Mouse (Mus musculus) embryo, embryonic 11.5 days (tissue): ENCODE data around the gene Trafd1.

Experiments
- DNase-seq: peaks from one replicate; pipeline ENCODE4 v3.0.0-alpha.2; 2012; ENCODE audit warnings: low read depth, low spot score

Gene Trafd1

GRCm38 (mm10) chr5:121385461-121386119 lies at the start of gene Trafd1:
Gene Trafd1, minus strand, starts transcription at chr5:121385632.
- peak; percentile 87 for DNase-seq

- no peak for DNase-seq
Observed at GRCm38 (mm10) chr5:121428954-121429353, 43.5 kb upstream of the Trafd1 start.

- no peak for DNase-seq
Observed at GRCm38 (mm10) chr5:121423297-121423696, 37.9 kb upstream of the Trafd1 start.

DNA sequence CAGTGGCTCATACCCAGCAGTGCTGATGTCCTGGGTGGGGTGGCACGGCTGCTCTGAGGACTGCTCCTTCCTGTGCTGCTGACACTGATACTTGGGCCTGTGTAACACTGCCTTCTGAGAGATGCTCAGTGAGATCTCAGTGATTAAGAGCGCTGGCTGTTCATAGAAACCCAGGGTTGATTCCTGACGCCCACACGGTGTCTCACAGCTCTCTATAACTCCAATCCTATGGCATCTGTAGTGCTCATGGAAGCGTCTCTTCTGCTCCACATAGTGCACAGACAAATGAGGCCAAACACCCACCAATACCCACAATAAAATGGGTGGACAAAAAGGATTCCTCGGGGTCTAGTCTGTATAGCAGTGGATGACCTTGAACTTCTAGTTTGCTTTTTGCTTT lies 37.4 kb upstream of the Trafd1 start:
- no peak for DNase-seq

DNA sequence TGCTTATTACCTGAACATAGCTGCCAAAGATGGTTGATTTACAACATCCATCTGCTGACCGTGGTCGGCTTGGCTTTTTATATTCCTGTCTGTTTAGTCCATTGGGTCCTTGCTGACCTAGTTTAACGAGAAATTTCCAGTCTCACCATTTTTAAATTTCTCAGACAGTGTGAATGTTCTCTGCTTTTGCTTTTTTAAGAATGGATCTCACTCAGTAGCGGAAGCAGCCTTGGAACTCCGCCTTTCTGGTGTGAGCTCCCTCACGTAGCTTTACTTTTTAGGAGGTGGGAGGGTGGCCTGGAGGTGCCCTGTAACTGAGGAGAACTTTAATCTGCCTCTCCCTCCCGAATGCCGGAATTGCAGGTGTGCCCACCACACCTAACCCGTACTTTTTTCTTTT lies 35.3 kb upstream of the Trafd1 start:
- DNase-seq, result no peak

GRCm38 (mm10) chr5:121410975-121411374 lies 25.5 kb upstream of the Trafd1 start:
- no peak for DNase-seq

DNA sequence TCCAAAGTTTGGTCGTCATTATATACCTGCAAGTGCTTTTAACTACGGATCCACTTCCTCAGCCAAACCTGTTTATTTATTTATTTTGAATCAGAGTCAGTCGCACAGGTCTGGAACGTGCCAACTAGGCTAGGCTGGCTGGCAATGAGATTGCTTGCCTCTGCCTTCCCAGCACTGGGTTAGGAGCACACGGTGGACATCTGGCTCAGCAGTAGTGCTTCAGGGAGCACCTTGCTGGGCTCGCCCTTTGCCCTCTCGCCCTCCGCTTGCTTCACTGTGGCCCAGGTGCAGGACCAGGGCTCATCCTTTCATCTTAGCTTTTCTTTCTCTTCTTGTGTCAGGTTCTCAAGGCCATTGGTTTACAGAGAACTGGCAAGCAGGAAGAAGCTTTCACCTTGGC lies 22.4 kb upstream of the Trafd1 start:
- DNase-seq, result no peak

GRCm38 (mm10) chr5:121400849-121401248 lies 15.4 kb upstream of the Trafd1 start:
- no peak for DNase-seq

DNA sequence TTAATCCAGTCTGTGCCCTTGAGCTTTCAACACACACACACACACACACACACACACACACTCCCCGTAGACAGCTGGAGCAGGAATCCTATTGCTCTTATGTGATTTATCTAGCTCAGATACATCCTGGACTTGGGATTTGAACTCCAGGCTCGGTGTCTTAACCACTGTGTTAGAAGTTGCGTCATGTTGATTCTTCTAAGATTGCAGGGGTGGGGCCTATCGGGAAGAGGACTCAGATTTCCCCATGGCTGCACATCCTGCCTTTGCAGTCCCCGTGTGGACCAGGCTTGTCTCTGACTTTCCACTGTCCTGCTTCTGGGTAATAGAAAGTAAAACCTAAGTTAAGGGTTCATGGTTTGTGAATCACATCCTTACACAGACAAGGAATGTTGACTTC lies 14.6 kb upstream of the Trafd1 start:
- no peak for DNase-seq

DNA sequence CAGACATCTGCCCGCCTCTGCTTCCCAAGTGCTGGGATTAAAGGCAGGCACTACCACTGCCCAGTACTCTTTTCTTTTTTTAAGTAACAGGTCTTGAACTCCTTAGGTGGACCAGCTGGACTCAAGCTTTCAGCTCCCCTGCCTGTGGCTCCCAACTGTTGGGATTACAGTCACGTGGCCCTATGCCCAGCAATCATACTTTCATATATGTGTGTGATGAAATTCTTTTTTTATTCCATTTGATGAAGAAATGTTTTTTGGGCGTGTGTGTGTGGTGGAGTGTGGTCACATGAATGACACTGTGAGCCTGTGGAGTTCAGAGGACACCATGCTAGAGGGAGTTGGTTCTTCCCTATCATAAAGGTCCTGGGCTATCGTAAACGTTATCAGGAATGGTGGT lies 14.1 kb upstream of the Trafd1 start:
- no peak for DNase-seq

DNA sequence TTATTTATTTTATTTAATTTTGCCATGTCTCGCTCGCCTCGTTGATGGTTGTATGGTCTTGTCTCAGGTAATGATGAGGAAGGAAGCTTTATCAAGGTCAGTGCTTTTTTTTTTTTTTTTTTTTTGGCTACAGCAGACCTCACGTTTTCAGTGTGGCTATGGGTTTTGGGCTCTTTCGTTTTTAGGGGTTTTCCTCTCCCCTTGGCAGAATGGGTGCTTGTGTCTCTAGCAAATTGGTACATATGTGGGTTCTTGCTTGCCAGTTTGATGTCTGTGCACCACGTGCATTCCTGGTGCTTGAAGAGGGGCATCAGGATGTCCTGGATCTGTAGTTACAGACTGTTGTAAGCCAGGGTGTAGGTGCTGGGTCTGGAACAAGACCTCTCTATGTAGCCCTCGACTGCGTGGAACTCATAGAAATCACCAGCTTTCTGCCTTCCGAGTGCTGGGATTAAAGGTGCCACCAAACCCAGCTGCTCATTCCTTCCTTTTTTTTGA lies 13.6 kb upstream of the Trafd1 start:
- no peak for DNase-seq

DNA sequence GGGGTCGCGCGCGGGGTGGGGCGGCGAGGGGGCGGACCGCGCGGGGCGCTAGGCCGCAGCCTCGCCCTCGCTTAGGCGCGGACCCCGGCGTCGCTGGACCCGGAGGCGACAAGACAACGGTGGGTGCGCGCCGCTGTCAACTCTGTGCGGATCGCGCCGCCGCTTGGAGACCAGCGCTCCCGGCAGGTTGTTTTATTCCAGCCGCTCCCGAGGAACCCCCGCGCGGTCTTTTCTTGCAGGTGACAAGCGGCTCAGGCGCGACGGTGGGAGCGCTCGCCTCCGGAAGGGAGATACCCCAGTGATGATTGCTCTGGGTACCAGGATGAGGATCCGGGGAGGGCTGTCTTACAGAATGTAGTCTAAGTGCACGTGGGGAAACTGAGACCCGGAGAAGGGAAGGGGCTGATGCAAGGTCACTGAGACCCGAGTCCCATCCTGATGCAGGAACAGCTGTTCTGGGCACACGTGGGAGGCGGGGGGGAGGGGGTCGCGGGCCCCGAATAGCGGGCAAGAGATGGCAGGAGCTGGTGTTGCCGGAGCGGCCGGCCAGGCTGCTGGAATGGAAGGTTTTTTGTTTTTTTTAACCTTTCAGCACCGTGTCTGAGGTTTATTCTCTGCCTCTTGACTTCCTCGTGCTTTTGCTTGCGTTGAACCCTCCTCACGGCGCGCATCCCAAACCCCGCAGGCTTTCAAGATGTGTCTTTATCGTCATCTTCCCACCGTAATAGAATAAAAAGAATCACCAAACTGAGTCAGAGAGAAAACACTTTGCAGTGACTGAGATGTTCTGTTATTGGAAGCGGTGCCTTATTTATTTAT lies 12.9 kb upstream of the Trafd1 start:
- DNase-seq, result no peak

DNA sequence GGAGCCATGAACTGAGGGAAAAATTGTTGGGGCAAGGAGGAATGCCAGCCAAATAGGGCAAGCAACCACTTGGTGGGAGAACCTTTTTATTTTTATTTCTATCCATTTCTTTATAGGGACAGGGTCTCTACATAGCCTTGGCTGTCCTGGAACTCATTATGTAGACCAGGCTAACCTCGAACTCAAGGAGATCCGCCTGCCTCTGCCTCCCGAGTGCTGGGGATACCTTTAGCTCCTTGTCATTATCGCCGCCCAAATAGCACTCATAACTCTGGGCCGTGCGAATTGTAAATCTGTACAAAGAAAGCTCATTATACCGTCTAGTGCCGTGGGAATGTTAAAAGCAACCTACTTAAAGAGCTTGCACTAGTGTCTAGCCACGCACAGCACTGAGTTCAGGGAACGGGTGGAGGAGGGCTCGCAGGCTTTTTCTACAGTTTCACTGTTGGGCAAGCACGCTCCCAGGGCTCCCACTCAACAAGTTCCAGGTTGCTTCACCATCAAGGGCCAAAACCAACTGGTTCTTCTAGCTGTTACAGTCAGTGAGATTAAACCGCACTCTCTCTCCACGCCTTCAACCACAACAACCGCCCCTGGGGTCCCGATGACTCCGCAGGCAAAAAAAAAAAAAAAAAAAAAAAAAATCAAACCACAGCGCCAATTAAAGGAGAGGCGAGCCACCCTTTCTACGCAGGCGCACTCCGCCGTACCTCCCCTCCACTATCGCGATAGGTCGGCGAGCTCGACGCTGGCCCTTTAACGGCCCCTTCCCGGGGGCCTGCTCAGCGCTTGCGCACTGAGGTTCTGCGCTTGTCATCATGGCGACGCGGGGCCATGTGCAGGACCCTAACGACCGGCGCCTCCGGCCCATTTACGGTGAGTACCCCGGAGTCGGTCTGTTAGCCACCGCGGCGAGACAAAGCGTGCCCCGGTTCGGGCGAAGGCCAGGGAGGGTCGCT lies 12.0 kb upstream of the Trafd1 start, which contains the start of gene Naa25:
Gene Naa25, plus strand, starts transcription at position 750 of the 959 bp plus-strand sequence.
- DNase-seq, result peak; percentile 96

DNA sequence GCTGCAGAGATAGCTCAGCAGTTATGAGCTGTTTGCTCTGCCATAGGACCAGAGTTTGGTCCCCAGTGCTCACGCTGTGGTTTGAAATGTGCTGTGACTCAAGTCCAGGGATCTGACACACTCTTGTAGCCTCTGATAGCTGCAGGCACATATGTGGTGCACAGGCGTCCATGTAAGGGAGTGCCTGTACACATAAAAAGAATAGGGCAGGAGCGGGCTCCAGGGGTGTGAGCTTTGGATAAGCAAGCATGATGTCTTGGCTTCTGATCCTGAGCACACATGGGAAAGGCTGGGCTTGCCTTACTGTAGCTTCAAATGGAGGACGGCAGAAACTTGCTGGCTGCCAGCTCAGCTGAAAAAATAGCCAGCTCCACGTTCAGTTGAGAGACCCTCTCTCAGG lies 10.2 kb upstream of the Trafd1 start:
- no peak for DNase-seq

GRCm38 (mm10) chr5:121393402-121393801 lies 8.0 kb upstream of the Trafd1 start:
- no peak for DNase-seq

DNA sequence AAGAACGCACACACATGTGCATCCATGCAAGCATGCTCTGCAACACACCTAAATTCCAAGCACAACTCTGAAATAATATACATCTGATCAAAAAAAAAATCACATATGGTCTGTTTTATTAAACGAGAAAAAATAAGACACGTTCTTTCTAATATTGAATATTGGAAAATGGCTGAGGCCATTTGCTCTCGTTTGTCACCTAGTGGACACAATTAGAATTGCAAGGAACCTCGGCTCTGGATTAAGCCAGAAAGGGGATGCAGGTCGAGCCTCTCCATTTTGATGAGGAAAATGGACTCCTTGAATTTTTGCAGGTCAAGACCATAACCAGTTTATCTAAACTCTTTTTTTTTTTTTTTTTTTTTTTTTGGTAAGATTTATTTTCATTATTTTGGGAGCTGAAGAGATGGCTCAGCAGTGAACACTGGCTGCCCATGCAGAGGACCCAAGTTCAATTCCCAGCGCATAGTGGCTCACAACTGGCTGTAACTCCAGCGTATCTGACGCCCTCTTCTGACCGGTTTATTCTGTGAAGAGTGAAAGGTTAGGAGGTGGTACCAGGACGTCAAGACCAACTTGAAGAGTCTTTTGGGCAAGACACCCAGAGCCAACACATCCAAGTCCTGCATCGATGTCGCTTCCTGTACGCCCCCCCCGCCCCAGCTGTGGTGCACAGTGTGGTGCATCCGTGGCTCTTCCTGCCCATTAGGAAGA lies 7.4 kb upstream of the Trafd1 start:
- no peak for DNase-seq

GRCm38 (mm10) chr5:121389691-121390090 lies 4.3 kb upstream of the Trafd1 start:
- DNase-seq, result no peak

- no peak for DNase-seq
Observed at GRCm38 (mm10) chr5:121389106-121389505, 3.7 kb upstream of the Trafd1 start.

GRCm38 (mm10) chr5:121387126-121387525 lies 1.7 kb upstream of the Trafd1 start:
- no peak for DNase-seq

DNA sequence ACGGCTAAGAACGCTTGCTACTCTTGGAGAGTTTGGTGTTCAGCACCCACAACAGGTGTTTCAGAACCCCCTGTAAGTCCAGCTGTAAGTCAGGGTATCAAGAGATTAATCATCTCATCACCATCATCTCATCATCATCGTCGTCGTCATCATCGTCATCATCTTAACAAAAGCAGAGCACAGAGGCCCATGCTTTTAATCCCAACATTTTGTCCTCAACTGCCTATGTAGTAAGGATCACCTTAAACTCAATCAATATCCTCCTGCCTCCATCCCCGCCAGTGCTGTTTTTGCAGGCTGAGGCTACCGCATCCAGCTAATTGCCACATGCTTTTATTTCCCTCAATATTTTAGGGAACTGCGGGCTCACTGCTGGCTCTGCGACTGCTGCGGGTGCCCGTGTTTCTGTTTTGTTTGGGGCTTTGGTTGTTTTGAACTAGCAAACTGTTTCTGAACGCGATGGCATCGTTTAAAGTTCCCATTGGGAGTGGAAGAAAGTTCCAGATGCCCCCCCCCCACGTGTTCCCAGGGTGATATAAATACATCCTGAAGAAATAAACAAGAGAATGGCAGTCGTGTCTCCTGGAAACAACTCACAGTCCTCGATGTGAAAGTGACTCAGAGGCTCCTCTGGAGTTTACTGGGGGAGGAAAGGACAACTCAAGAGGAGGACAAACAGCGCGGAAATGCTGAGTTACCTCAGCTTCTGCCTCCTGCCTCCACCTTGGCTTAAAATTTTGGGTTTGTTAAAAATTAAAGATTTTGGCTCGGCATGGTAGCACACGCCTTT lies 883 bp upstream of the Trafd1 start:
- no peak for DNase-seq
